Mouse (Mus musculus): ENCODE measurements at regions not wholly inside any gene's neighbourhood (a gene's known extent, or its start where the extent isn't known, plus 50 kb on each side); places are given as distances from the start of the nearest gene placed in this dataset.
A peak's percentile ranks its signal among the peaks of the same experiment; 100 is the strongest.

DNA sequence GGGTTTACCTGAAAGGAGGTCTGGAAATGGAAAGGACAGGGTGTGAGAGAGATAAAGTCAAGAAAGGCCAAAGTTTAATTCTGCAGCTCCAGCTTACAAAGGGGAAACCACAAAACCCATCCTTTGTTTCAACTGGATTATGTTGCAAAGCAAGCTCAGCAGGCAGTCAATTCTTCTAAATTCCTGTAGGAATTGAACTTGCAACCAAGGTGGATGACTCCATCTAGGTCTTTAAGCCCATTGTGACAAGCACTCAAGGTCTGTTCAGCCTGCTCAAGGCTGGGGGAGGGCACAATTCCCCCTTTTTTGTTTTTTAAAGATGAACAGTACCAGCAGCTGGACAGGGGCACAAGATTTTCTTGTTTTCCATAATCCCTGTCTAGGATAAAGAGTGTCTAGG is 200.0 kb upstream of the Ttc29 start:
- DNase-seq (ENCODE audit: low spot score in 2 of 2): no peak

DNA sequence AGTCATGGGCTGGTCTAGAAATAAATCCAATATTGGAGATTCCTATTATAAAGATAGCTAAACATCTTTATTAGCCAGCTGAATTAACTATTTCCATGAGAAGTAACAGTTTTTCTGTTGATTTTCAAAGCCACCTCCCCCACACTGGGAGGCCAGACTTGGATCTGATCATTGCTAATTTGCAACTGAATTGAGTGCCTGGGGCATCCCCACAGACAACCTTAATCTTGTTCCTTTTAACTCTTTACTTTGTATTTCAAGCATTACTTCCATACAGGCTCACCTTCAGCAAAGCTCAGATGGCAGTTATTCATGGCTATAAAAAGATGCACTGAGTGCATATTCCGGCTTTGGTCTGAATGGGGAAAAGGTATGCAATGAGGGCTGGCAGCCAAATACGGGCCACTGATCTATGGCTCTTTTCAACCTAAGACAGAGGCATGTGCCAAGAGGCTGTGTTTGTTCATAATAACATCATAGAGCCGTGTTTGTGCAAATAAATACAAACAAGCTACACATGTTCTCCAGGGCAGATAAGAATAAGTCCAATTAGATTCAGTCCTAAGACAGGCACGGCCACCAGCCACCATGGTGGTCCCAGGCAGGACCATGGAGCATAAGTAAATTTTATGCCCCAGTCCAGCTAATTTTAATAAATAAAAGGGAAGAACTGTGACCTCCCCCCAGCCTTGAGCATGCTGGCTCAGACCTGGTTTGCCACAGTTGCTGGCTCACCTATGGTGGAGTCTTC is 194.5 kb upstream of the Ttc29 start:
- DNase-seq (ENCODE audit: low spot score in 2 of 2): no peak

DNA sequence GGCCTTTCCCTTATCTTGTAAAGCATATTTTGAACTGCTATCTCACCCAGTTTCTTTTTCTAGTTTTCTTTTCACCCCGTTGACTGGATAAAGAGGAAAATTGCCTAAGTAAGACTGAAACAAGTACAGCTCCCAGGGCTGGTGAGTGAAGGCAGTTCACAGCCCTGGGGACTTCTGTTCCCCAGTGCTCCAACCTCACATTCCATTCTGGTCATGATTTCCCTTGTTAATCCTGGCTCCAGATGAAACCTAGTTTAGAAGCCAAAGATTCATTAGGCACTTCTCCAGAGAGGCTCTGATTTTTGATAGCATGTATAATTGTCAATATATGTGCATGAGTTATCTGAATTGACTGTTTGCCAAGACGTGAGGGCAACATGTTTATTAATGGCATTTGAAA is 191.6 kb upstream of the Ttc29 start:
- DNase-seq (ENCODE audit: low spot score in 2 of 2): no peak

DNA sequence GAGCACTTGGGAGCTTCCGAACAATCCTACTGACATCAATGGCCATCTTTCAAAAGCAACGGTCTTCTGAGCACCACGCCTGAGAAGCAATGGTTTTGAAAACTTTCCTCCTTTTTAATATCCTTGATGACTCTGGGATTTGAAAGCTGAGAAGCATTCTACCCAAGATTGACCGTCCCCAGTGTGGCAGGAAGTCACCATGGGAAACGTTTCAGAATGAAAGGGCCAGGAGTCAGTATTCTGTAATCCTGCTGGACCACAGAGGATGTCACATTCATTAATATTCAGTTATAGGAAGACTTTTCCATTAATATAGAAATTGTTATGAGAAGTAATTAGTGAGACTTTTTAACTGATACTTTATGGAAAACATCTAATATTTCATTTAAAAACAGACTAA is 190.1 kb upstream of the Ttc29 start:
- no peak for DNase-seq (ENCODE audit: low spot score in 2 of 2)

DNA sequence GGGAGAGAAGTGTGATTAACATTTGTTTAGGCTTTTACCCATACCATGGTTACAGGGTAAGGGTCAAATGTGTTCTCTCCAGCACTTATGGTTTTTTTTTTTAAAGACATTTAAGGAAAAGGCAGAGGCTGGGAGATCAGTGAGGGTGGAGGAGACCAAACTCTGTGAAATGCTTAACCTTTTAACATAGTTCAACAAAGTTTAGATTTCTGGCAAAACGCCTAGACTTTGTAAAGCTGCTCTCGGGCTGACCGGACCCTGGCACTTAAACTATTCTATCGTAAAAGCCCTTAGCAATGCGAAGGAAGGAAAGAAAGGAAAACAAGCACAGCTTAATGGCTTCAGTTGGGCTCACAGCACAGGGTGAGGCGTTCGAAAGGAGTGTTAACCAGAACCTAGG is 189.6 kb upstream of the Ttc29 start:
- no peak for DNase-seq (ENCODE audit: low spot score in 2 of 2)

DNA sequence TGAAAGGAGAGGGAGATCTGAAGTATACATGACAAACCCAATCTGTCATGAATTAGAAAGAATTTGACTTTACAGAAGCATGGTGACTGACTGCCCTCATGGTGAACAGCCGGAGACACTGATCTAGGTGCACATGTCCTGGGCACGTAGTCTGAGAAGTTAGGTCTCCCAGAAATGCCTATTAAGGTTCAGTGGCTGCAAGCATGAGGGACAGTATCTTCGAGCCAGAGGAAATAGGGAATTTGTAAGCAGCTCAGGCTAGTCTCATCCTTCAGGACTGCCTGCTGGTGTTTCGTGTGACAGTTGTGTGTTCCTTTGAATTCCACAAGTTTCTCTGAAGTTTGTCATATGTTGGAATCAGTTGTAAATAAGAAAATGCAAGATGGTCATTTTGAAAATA is 189.2 kb upstream of the Ttc29 start:
- DNase-seq (ENCODE audit: low spot score in 2 of 2): no peak

DNA sequence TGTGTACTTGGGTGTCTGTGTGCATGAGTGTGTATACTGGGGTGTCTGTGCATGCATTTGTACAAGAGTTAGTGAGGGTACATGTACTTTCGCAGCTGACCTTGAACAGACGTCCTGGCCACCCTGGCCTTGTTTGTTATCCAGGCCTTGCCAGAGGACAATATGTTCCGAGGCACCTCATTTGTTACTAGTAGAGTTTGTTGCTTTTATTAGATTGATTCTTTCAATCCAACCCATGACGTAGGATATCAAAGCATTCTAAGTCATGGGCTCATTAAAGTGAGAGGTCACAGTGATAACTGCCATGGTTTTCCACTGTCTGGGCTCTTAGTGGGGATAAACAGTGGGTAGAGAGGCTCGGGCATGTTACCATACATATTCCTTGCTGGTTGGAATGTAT is 188.1 kb upstream of the Ttc29 start:
- no peak for DNase-seq (ENCODE audit: low spot score in 2 of 2)

DNA sequence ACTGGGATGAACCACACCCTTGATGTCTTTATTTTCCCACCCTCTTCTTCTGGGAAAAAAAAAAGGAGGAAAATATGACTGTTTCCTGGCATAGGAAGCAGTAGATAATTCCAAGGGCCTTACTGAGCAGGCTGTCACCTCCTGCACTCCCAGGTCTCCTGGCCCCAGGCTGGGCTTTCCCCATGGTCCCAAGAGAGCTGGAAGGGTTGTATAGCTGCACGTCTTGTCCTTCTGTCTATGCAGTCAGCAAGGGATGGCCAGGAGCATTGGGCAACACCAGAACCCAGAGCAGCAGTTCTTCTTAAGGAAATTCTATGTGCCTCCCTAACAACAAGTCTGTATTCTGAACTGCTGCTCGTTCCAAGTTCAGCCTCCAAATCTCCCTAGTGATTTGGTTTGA is 185.7 kb upstream of the Ttc29 start:
- no peak for DNase-seq (ENCODE audit: low spot score in 2 of 2)

DNA sequence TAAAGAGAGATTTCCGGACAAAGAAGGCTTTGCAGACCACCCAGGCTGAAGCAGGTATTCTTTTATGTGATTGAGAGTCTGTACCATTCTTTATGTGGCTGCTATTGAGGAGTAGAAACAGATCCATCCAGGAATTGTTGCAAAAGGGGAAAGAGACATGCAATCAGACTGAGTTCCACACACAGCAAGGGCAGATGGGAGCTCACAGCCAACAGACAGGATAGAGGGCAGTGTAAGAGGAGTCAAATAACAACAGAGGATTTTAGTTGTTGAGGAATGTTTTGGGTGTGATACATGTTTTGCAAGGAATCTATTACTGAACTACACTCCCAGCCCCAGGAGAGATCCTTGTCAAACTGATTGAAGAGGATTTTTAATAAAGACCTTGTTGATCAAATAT is 184.2 kb upstream of the Ttc29 start:
- DNase-seq (ENCODE audit: low spot score in 2 of 2): no peak

DNA sequence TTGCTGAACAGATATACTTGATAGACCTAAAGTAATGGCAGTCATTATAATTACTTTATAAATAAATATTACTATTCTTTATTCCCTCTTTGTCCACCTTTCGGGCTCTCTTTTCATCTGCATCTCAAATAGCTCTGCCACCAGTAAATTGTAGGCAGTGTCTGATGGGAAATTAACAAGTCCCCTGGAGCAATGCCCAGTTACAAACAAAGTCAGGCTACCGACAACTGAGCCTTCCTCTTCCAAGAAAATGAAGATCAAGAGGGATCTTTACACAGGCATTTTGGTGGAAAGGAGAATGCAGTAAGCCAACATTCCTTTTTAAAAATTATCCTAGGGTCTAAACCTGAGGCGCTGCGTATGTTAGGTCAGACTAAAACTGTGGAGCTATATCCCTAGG is 181.3 kb upstream of the Ttc29 start:
- DNase-seq (ENCODE audit: low spot score in 2 of 2): no peak

DNA sequence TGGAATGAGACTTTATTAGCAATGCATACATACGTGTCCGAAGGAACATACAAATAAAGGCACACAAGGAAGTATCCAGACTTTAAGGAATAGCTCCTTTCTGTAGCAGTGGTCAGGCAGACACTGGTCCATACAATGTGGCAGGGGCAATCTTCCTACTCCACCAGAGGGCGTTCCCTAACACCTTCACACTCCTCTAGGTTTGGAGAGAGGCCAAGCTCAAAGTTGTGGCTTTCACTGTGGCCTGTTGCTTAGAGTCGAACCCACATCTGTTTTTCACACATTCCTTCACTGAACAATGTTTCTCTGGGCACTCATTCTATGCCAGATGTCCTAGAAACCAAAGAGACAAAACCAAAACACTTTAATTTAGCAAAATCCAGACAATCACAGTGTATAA is 178.4 kb upstream of the Ttc29 start:
- DNase-seq (ENCODE audit: low spot score in 2 of 2): no peak

DNA sequence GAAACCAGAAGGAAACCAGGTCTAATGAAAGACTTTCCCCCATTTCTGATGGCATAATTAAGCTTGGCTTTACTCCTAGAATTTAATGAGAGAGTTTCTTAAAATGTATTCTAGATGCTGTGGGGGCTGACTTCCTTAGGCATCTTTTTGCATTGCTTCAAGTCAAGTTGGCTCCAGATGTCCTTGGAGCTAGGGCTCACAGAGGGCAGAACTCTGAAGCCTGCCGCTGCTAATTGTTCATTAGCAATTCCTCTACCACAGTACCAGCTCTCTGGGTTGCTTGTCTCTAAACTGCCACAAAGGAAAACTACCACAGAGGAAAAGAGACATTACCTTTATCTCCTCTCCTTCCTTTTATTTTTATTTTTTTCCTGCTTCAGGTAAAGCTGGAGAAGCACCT is 175.9 kb upstream of the Ttc29 start:
- no peak for DNase-seq (ENCODE audit: low spot score in 2 of 2)

DNA sequence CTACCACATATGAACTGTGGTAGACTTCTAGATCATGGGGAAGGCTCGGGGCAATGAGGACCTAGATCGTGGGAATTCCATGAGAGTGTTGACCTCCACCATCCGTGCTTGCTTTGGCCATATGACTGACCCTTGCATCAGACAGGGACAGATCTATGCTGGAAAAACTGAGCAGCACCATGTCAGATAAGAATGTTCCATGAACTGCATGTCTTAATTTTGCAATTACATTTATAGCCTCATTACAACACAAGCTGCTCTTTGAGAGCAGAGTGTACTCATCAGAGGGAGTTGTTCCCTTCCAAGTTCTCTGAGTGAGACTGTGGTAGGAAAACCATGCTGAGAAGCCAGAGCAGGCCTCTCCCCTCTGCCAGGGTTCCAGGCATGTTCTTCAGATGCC is 166.4 kb upstream of the Ttc29 start:
- DNase-seq (ENCODE audit: low spot score in 2 of 2): no peak

DNA sequence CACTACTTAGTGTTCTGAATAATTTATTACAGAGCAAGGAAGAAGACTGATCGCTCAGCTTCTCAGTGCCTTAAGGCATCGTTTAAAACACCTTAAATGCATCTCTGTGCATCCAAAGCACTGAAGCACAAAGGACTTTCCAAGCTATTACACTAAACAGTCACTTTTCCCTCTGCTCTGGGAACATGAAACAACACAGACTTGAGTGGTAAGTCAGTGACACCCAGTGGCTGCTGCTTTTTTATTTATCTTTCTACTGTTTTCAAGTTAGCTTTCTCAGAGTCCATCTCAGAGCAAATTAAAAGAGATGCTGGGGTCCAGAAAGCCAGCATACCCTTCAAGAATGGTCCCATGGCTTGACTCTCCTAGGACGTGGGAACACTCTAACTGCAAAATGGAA is 162.3 kb upstream of the Ttc29 start:
- no peak for DNase-seq (ENCODE audit: low spot score in 2 of 2)

DNA sequence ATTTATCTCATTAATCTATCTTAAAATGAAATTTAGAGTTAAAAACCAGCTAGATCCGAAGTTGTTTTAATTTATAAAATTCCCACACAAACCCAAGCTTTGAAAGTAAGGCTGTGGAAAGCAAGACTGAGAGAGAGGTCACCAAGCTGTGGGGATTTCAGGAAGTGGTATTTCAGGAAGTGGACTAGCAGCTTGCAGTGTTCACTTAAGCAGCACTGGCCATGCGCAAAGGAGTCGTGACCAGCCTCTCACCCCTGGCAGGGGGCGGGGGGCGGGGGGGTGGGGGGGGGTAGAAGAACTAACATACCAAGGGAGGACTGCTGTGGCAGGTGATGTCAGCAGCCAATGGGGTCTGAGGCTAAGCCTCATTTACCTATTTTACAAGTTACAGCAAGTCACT is 158.7 kb upstream of the Ttc29 start:
- no peak for DNase-seq (ENCODE audit: low spot score in 2 of 2)

DNA sequence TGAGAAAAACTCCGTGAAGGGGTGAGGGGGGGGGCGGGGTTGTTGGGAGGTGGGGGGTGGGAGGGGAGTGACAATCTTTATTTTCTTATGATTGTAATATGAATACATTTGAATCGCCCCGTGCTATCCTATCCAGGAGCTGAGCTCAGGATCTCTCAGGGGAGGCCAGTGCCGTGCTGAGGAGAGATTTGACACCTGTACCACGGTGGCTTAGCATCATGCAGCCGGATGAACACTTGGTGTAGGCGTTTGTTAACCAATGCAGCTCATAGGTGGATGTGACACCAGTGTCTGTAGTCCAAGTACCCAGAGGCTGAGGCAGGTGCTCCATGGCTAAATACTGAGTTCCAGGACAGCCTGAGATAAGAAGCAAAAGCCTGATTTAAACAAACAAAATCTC is 158.2 kb upstream of the Ttc29 start:
- DNase-seq (ENCODE audit: low spot score in 2 of 2): no peak

DNA sequence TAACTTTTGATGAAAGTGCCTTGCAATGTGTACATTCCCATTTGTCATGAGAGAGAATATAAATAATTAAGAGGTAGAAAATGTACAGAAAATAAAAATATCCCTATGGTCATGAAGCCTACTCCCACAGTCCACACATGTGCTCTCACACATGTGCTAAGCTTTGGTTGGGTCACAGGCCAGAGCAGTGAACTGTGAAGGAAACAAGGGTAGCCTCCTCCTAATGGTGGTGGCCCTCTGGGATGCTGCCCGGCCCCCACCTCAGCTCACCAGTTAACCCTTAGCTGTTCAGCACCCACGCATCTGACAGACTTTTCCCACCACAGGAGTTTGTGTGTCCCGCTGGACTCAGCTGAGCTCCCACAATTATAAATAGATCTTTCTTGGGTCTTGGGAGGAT is 157.6 kb upstream of the Ttc29 start:
- no peak for DNase-seq (ENCODE audit: low spot score in 2 of 2)

DNA sequence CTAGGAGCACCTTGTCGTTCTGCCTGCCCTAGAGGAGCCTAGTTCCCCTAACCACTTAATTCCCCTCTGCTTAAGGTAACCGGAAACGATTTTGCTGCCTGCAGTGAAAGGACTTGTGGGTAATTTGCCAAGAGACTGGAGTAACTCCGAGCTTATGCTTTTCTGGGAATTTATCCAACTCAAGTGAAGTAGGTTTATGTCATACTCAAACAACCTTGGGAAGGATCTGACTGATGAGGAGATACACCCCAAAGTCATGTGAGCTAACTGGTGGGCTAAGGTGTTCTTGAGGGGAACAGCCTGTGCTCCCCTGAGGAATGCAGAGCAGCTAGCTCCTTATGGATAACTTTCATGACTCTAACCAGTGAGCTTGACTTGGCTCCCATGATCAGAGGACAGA is 155.7 kb upstream of the Ttc29 start:
- no peak for DNase-seq (ENCODE audit: low spot score in 2 of 2)

DNA sequence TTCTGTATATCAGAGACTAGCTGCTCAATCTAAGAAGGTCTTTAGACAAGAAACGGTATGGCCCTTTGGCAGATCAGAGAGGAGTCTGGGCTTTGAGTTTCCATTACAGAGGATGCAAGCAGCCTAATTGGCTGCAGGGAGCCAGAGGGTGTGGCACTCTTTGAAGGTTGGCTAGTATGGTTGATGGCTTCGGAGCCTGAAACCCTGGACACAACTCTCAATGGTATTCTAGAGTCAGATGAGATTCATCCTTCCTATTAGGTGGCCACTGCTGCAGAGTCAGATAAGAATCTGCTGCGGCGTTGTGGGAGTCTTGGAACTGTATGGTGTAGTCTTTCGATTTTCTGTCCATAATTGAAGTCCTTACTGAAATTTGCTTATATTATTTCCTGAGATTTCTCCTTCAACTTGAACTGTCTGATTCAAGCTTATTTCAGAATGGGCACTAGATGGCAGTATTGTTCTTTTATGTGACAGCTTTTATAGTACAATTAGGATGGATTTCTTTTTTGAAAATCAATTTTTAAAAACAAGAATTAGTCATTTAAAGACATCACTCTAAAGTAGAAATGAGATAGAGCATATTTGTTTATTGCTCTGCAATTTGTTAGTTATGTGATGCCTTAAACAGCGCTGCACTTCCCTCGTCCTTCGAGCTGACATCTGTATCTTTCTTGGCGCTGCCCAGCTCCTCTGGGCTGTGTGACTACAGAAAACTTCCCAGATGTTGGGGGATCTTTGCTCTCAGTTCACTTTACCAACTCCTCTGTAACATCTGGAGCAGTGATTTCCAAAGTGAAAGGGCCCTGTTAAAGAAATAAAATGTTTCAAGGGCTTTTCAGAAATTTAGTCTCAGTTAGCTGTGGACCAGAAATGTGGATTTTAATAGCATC is 151.0 kb upstream of the Ttc29 start:
- no peak for DNase-seq (ENCODE audit: low spot score in 2 of 2)

DNA sequence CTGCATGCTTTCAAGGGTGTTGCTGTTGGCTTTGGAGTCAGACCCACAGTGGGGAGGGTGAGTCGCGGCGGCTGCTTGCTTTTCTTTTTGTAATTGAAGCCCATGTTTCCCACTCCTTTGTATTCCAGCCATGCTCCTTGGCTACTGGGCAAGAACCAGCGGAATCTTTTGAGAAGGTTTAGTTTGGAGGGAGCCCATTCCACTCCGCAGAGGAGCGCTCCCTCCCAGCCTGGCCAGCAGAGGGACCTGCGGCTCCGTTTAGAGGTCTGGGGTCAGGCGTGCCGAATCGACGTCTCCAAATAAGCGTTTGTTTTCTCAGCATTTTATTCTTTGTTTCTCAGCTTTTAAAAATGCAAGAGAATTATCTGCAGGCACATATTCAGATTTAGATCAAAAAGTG is 149.6 kb upstream of the Ttc29 start:
- DNase-seq (ENCODE audit: low spot score in 2 of 2): peak; percentile 37 to 63

DNA sequence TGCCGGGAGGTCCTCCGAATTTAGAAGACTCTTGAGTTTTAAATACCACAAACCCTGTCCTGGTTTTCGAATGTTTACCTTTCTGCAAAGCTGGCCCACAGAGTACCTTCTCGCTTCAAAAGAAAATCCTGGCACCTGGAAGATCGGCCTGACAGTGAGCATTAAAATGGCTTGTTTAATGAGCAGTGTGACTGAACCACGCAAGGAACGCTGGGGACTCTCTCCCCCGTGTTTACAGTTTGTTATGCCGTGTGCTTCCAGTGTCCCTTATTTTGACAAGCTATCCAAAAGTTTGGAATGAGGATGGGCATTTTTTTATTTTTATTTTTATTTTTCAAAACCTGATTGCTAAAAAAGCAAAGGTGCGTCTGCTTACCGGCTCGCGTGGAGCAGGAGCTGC is 148.9 kb upstream of the Ttc29 start:
- no peak for DNase-seq (ENCODE audit: low spot score in 2 of 2)

DNA sequence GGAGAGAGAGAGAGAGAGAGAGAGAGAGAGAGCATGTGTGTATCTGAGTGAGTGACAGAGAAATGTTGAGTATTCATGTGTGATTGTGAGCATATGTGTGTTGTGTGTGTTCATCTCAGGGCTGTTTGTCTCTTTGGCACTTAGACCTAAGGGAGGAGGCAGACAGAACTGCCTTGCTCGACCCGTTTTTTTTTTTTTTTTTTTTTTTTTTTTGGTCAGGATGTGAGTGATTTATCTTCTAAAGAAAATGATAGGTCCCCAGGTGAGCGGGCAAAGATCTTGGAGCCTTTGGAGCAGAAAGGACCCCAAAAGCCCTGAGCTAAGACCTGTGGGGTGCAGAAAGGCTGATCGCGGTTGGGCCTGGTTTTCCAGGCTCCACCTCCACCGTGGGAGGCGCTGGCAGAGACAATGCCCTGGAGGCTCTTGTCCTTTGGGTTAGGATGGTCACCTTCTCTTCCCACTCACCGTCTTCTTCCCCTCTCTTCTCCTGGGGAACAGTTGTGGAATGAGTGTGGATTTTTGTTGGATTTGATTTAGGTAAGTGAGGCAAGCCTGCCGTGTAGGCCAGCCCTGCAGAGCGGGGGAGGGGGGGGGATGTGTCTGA is 147.1 kb upstream of the Ttc29 start:
- DNase-seq (ENCODE audit: low spot score in 2 of 2): no peak
